9 mouse cellular contexts compared by ENCODE assay signal in genomic region chr6:22493632-22494260, GRCm38 (mm10).
DNase-seq lines count a peak whose midpoint lies in the region; ATAC-seq and TF ChIP-seq lines count a peak whose summit lies in the region.
"Had no signal": no experiment of that assay in that cellular context is flagged by ENCODE, and none has a peak within 500 bp of the region (broad histone marks: within the 10 kb centered on the region; RNA-seq: fewer than 3 reads in every experiment).

No protein-coding gene starts in this region.

- peak; percentile 84 for TF ChIP-seq CTCF in kidney, postnatal 0 days (IDR thresholded peaks at IDR 0.05; ENCODE audit: low read depth)

- no peaks in the 10 kb centered on the region for H3K9me3 ChIP-seq in heart, embryonic 12.5 days (replicated peaks)
- H3K9me3 ChIP-seq in forebrain, embryonic 16.5 days (ENCODE audit: control insufficient read depth, low read length) = no peaks in the 10 kb centered on the region
- no peaks in the 10 kb centered on the region for H3K9me3 ChIP-seq in kidney, postnatal 0 days (replicated peaks; ENCODE audit: low read length)
- H3K9me3 ChIP-seq: embryonic facial prominence, embryonic 15.5 days had no signal

- no peak overlapping the region for H3K4me2 ChIP-seq in heart, embryonic 12.5 days
- H3K4me2 ChIP-seq in forebrain, embryonic 16.5 days (ENCODE audit: low read length) = no peak overlapping the region
- H3K4me2 ChIP-seq in kidney, postnatal 0 days (ENCODE audit: low read length) = no peak overlapping the region
- H3K4me2 ChIP-seq: embryonic facial prominence, embryonic 15.5 days had no signal

- no peak overlapping the region for H3K27ac ChIP-seq in heart, embryonic 12.5 days (ENCODE audit: poor library complexity, severe bottlenecking)
- H3K27ac ChIP-seq in forebrain, embryonic 16.5 days (ENCODE audit: low read length) = no peak overlapping the region
- H3K27ac ChIP-seq in kidney, postnatal 0 days = no peak overlapping the region
- H3K27ac ChIP-seq: embryonic facial prominence, embryonic 15.5 days had no signal

- no peaks in the 10 kb centered on the region for H3K36me3 ChIP-seq in heart, embryonic 12.5 days
- no peaks in the 10 kb centered on the region for H3K36me3 ChIP-seq in forebrain, embryonic 16.5 days (ENCODE audit: control insufficient read depth, insufficient read depth)
- no peaks in the 10 kb centered on the region for H3K36me3 ChIP-seq in kidney, postnatal 0 days (ENCODE audit: insufficient read depth, low read length)
- H3K36me3 ChIP-seq: embryonic facial prominence, embryonic 15.5 days had no signal

- no peak overlapping the region for H3K4me3 ChIP-seq in heart, embryonic 12.5 days
- no peak overlapping the region for H3K4me3 ChIP-seq in forebrain, embryonic 16.5 days (replicated peaks; ENCODE audit: low read length)
- H3K4me3 ChIP-seq in kidney, postnatal 0 days (replicated peaks; ENCODE audit: low read depth, low read length) = no peak overlapping the region
- H3K4me3 ChIP-seq: embryonic facial prominence, embryonic 15.5 days had no signal

- ATAC-seq in heart, embryonic 12.5 days (ENCODE audit: insufficient number of reproducible peaks, low FRiP score) = no peak
- ATAC-seq in activated CD4-positive, CD25-positive, alpha-beta regulatory T cell, adult 4 months = peak; percentile 73
- peak; percentile 80 for ATAC-seq in forebrain, embryonic 16.5 days
- no peak for ATAC-seq in kidney, postnatal 0 days (replicated peaks; ENCODE audit: low FRiP score, low read depth)

- 0 out of 2 replicates have a peak, but pooled peaks cover 4% of the 10 kb centered on the region for H3K4me1 ChIP-seq in heart, embryonic 12.5 days (replicated peaks)
- H3K4me1 ChIP-seq in forebrain, embryonic 16.5 days (replicated peaks; ENCODE audit: control insufficient read depth, insufficient read depth, low read length) = no peaks in the 10 kb centered on the region
- H3K4me1 ChIP-seq in kidney, postnatal 0 days (replicated peaks; ENCODE audit: insufficient read depth, low read length) = no peaks in the 10 kb centered on the region
- H3K4me1 ChIP-seq: embryonic facial prominence, embryonic 15.5 days had no signal

- H3K27me3 ChIP-seq in heart, embryonic 12.5 days (replicated peaks) = no peaks in the 10 kb centered on the region
- no peaks in the 10 kb centered on the region for H3K27me3 ChIP-seq in forebrain, embryonic 16.5 days (replicated peaks; ENCODE audit: control insufficient read depth, insufficient read depth, low read length)
- no peaks in the 10 kb centered on the region for H3K27me3 ChIP-seq in kidney, postnatal 0 days (ENCODE audit: insufficient read depth, low read length)
- H3K27me3 ChIP-seq: embryonic facial prominence, embryonic 15.5 days had no signal

- 45% methylated on average over 11 of the region's 11 CpGs for WGBS in heart, embryonic 12.5 days
- 29% methylated on average over 11 of the region's 11 CpGs for WGBS in forebrain, embryonic 16.5 days
- 33% methylated on average over 11 of the region's 11 CpGs for WGBS in kidney, postnatal 0 days

- DNase-seq in heart, adult 18-20 months = peak; percentile 36 to 68
- DNase-seq in B cell, adult 2 months = peak; percentile 38 to 51
- peak; percentile 89 for DNase-seq in kidney, postnatal 0 days (ENCODE audit: low spot score)
- peak; percentile 69 for DNase-seq in mesoderm, embryonic 11.5 days (ENCODE audit: low read depth, low spot score)
- no peak for DNase-seq in urinary bladder, postnatal 36 days (ENCODE audit: low spot score in 2 of 2)

- no peak overlapping the region for H3K9ac ChIP-seq in heart, embryonic 12.5 days
- H3K9ac ChIP-seq in forebrain, embryonic 16.5 days (replicated peaks; ENCODE audit: low read depth, low read length) = no peak overlapping the region
- no peak overlapping the region for H3K9ac ChIP-seq in kidney, postnatal 0 days (ENCODE audit: low read depth, low read length)
- H3K9ac ChIP-seq: embryonic facial prominence, embryonic 15.5 days had no signal

Comparison
In these comparisons a context has a peak if more than half of its experiments do, and no peak if none do; other contexts are left out.
1. DNase-seq: peak in heart, adult 18-20 months (2 of 2), B cell, adult 2 months (2 of 2), kidney, postnatal 0 days (single experiment) and mesoderm, embryonic 11.5 days (single experiment); none in urinary bladder, postnatal 36 days (0 of 2).
2. ATAC-seq: peak in activated CD4-positive, CD25-positive, alpha-beta regulatory T cell, adult 4 months (single experiment) and forebrain, embryonic 16.5 days (single experiment); none in heart, embryonic 12.5 days (single experiment) and kidney, postnatal 0 days (single experiment).